Mouse (Mus musculus): ENCODE data around the gene Gabarap. TPM values are rescaled to one million over a fixed set of nuclear protein-coding genes. Genes with fewer than 3 reads are reported as not detected.
"Not testable (repeated sequence)": the region's sequence is repeated elsewhere in the genome, so short reads cannot be mapped to it uniquely, and the experiment has no call there.

Gene Gabarap
- polyA plus RNA-seq, 1 experiment from 2014 or later = 489 TPM

DNA sequence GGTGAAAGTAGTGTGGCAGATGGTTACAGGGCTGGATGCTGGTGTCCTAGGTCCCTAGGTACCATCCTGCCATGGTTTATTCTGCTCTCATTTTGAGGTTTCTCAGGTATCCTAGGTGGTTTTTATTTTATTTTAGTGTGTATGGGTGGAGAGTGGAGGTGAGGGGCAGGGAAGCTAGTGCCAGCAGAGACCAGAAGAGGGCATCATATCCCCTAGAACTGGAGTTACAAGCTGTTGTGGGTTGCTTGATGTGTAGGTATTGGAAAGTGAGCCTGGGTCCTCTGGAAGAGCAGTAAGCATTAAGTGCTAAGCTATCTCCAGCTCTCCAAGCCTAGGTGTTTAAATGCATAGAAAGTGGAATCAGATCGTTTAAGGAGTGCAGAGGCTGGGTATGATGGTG, 38.7 kb upstream of the Gabarap start:
- peaks cover 7% of the 10 kb centered on the region; the same call in 1 of the 2 replicates for H3K4me1 ChIP-seq (ENCODE audit: control insufficient read depth, insufficient read depth, low read length)
- WGBS (ENCODE audit: insufficient replicate concordance) = 47% methylated on average over 1 of the region's 1 CpGs
- no peak overlapping the region for H3K4me2 ChIP-seq

DNA sequence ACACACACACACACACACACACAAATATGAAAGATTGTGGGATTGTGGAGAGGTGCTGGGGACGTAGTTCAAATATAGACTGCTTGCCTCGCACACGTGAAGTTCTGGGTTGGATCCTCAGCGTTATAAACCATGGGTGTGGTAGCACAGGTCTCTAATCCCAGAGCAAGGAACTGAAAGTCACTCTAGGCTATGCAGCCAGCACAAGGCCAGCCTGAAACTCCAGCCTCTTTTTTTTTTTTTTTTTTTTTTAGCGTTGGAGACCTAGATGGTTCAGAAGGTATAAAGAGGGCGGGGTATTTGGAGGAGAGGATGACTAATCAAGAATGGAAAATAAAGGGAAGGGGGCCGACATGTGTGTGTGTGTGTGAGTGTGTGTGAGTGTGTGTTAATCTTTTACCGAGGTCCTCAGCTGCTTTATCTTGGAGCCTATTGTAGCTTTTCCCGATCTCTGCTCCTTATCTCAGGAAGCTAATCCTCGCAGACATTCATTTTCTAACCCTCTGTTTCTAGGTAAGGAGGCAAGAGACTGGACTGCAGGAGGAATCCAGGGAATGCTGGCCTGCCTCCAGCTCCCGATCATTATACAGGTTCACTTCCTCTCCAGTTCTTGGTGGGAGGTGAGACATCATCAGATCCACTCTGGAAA, 37.6 kb upstream of the Gabarap start:
- H3K4me1 ChIP-seq (ENCODE audit: control insufficient read depth, insufficient read depth, low read length) = peaks cover 4% of the 10 kb centered on the region; the same call in 1 of the 2 replicates
- 0 out of 2 replicates have a peak, but pooled peaks cover 3% of the 10 kb centered on the region for H3K27me3 ChIP-seq (ENCODE audit: control insufficient read depth, insufficient read depth, low read length)
- no peaks in the 10 kb centered on the region for H3K36me3 ChIP-seq (ENCODE audit: control insufficient read depth, insufficient read depth, low read length)
- H3K9ac ChIP-seq (ENCODE audit: low read depth, low read length) = no peak overlapping the region
- H3K27ac ChIP-seq (ENCODE audit: low read depth, low read length) = no peak overlapping the region
- WGBS (ENCODE audit: insufficient replicate concordance) = 40% methylated on average over 11 of the region's 11 CpGs
- no peaks in the 10 kb centered on the region for H3K9me3 ChIP-seq (replicated peaks; ENCODE audit: control insufficient read depth, low read length)
- no peak for ATAC-seq (replicated peaks; ENCODE audit: insufficient number of reproducible peaks, low FRiP score, low TSS enrichment)
- no peak overlapping the region for H3K4me3 ChIP-seq (ENCODE audit: low read depth, low read length)
- H3K4me2 ChIP-seq = no peak overlapping the region

More for the DNA sequence above, 38.7 kb upstream of the Gabarap start:
- no peak for ATAC-seq (replicated peaks; ENCODE audit: insufficient number of reproducible peaks, low FRiP score, low TSS enrichment)
- no peaks in the 10 kb centered on the region for H3K36me3 ChIP-seq (ENCODE audit: control insufficient read depth, insufficient read depth, low read length)
- no peak overlapping the region for H3K27ac ChIP-seq (ENCODE audit: low read depth, low read length)
- H3K27me3 ChIP-seq (ENCODE audit: control insufficient read depth, insufficient read depth, low read length) = no peaks in the 10 kb centered on the region
- H3K9me3 ChIP-seq (replicated peaks; ENCODE audit: control insufficient read depth, low read length) = no peaks in the 10 kb centered on the region
- no peak overlapping the region for H3K9ac ChIP-seq (ENCODE audit: low read depth, low read length)
- H3K4me3 ChIP-seq (ENCODE audit: low read depth, low read length) = no peak overlapping the region

DNA sequence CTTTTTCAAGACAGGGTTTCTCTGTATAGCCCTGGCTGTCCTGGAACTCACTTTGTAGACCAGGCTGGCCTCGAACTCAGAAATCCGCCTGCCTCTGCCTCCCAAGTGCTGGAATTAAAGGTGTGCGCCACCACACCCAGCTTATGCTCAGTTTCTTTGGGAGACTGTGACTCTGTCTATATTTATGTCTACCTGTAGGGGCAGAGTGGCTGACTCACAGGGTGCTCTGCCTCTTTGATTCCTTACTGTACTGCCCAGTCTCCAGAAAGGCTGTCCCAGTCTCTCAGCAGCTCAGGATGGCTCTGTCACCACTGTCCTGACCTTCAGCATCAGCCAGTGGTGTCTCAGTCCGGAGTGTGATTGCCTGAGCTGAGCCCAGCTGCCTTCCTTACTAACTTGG, 35.3 kb upstream of the Gabarap start:
- not testable (repeated sequence) for H3K9ac ChIP-seq (ENCODE audit: low read depth, low read length); ATAC-seq (replicated peaks; ENCODE audit: insufficient number of reproducible peaks, low FRiP score, low TSS enrichment); H3K36me3 ChIP-seq (ENCODE audit: control insufficient read depth, insufficient read depth, low read length); H3K9me3 ChIP-seq (replicated peaks; ENCODE audit: control insufficient read depth, low read length); H3K27ac ChIP-seq (ENCODE audit: low read depth, low read length); H3K4me3 ChIP-seq (ENCODE audit: low read depth, low read length); H3K4me2 ChIP-seq; H3K4me1 ChIP-seq (ENCODE audit: control insufficient read depth, insufficient read depth, low read length)
- H3K27me3 ChIP-seq (ENCODE audit: control insufficient read depth, insufficient read depth, low read length) = peaks cover 11% of the 10 kb centered on the region
- WGBS (ENCODE audit: insufficient replicate concordance) = 79% methylated on average over 4 of the region's 4 CpGs

DNA sequence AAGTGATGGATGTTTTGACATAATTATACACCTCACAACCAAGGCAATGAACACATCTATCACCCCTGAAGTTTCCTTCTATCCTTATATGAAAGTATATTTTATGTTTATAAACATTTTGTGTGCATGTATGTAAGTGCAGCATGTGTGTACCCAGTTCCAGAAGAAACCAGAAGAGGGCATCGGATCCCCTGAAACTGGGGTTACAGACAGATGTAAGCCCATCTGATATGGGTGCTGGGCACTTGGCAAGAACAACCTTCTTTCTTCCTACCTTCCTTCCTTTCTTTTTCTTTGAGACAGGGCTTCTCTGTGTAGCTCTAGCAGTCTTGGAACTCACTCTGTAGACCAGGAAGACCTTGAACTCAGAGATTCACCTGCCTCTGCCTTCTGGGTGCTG, 34.7 kb upstream of the Gabarap start:
- no peaks in the 10 kb centered on the region for H3K4me1 ChIP-seq (ENCODE audit: control insufficient read depth, insufficient read depth, low read length)
- ATAC-seq (replicated peaks; ENCODE audit: insufficient number of reproducible peaks, low FRiP score, low TSS enrichment) = no peak
- peaks cover 11% of the 10 kb centered on the region for H3K27me3 ChIP-seq (ENCODE audit: control insufficient read depth, insufficient read depth, low read length)
- H3K27ac ChIP-seq (ENCODE audit: low read depth, low read length) = no peak overlapping the region
- no peaks in the 10 kb centered on the region for H3K36me3 ChIP-seq (ENCODE audit: control insufficient read depth, insufficient read depth, low read length)
- no peaks in the 10 kb centered on the region for H3K9me3 ChIP-seq (replicated peaks; ENCODE audit: control insufficient read depth, low read length)
- no peak overlapping the region for H3K4me2 ChIP-seq
- no peak overlapping the region for H3K4me3 ChIP-seq (ENCODE audit: low read depth, low read length)
- WGBS (ENCODE audit: insufficient replicate concordance) = 64% methylated on average over 1 of the region's 1 CpGs
- no peak overlapping the region for H3K9ac ChIP-seq (ENCODE audit: low read depth, low read length)

DNA sequence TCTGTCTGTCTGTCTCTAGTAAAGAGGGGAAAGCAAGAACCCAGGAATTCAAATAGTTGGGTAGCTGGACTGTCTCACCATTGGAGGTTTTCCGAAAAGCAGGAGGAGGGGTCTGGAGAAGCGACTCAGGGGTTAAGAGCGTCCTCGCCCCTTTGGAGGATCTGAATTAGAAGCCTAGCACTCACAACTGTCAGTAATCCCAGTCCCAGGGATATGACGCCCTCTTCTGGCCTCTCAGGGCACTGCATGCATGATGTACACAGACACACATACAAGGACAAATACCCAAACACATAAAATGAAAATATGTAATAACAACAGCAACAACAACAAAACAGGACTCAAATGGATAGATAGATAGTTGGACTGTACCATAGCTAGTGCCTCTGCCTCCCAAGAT, 30.3 kb upstream of the Gabarap start:
- Histone ChIP-seq H3K4me3 (ENCODE audit: low read depth, low read length) (no peak overlapping the region), H3K9me3 (replicated peaks; ENCODE audit: control insufficient read depth, low read length) (no peaks in the 10 kb centered on the region), H3K9ac (ENCODE audit: low read depth, low read length) (no peak overlapping the region), H3K27me3 (ENCODE audit: control insufficient read depth, insufficient read depth, low read length) (peaks cover 51% of the 10 kb centered on the region), H3K36me3 (ENCODE audit: control insufficient read depth, insufficient read depth, low read length) (no peaks in the 10 kb centered on the region), H3K4me2 (no peak overlapping the region), H3K27ac (ENCODE audit: low read depth, low read length) (no peak overlapping the region), H3K4me1 (ENCODE audit: control insufficient read depth, insufficient read depth, low read length) (no peaks in the 10 kb centered on the region)
- WGBS (ENCODE audit: insufficient replicate concordance) = 24% methylated on average over 5 of the region's 5 CpGs
- ATAC-seq (replicated peaks; ENCODE audit: insufficient number of reproducible peaks, low FRiP score, low TSS enrichment) = no peak

DNA sequence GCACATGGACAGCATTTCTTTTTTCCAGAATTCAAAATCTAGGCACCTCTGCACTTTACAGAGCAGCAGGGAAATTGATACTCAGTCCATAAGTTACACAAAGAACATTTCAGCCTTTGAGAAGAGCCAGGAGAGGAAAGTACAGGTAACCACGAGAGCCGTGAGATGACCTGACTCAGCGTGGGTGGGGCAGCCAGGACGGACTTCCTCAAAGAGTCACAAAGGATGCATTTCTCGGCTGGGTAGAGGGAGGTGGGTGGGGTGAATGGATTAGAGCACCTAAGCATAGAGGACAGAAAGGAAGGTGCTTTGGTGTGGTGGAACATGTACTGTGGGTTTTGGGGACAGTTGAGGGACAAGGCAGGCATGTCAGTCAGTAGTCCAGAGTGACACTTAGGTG, 29.1 kb upstream of the Gabarap start:
- Histone ChIP-seq H3K9me3 (replicated peaks; ENCODE audit: control insufficient read depth, low read length) (no peaks in the 10 kb centered on the region), H3K4me3 (ENCODE audit: low read depth, low read length) (no peak overlapping the region), H3K4me2 (no peak overlapping the region), H3K4me1 (ENCODE audit: control insufficient read depth, insufficient read depth, low read length) (peaks cover 9% of the 10 kb centered on the region), H3K9ac (ENCODE audit: low read depth, low read length) (no peak overlapping the region), H3K27me3 (ENCODE audit: control insufficient read depth, insufficient read depth, low read length) (peaks cover 63% of the 10 kb centered on the region), H3K36me3 (ENCODE audit: control insufficient read depth, insufficient read depth, low read length) (no peaks in the 10 kb centered on the region), H3K27ac (ENCODE audit: low read depth, low read length) (no peak overlapping the region)
- WGBS (ENCODE audit: insufficient replicate concordance) = 36% methylated on average over 5 of the region's 5 CpGs
- no peak for ATAC-seq (replicated peaks; ENCODE audit: insufficient number of reproducible peaks, low FRiP score, low TSS enrichment)

DNA sequence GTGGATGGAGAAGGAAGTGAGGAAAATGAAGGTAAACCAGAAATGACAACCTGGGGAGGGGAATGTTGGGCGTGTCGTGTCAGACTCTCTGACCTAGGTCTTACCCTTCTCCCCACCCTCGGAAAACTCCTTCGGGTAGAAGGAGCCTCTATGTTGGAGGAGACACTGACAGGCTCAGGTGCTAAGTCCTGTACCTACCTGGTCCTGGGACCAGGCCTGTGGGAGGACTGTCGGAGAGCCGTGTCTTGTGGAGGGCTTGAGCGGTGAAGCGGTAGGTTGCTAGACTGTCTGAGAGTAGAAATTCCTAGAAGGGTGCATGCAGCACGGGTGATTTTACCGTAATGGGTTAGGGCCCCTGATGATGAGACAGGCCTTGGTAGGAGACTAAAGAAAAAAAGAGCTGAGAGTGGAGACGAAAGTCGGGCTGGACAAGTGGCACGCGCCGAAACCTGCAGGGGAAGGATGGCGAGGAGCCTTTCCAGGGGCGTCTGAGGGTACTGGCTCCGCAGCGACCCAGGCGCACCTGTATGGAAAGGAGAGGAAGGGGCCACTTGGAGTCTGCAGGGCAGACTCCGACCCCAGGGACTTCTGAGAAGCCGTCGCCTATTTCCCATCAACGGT, 26.2 kb upstream of the Gabarap start, which contains the start of gene Cldn7:
Gene Cldn7, plus strand, starts transcription at position 130 of the 621 bp plus-strand sequence.
- no peak within 1 kb of the TSS for H3K9ac ChIP-seq (ENCODE audit: low read depth, low read length)
- no peaks in the 10 kb centered on the region for H3K36me3 ChIP-seq (ENCODE audit: control insufficient read depth, insufficient read depth, low read length)
- peaks cover 10% of the 10 kb centered on the region for H3K4me1 ChIP-seq (ENCODE audit: control insufficient read depth, insufficient read depth, low read length)
- peaks cover 62% of the 10 kb centered on the region for H3K27me3 ChIP-seq (ENCODE audit: control insufficient read depth, insufficient read depth, low read length)
- peak within 1 kb of the TSS; percentile 33 for H3K4me3 ChIP-seq (ENCODE audit: low read depth, low read length)
- no peak for ATAC-seq (replicated peaks; ENCODE audit: insufficient number of reproducible peaks, low FRiP score, low TSS enrichment)
- H3K27ac ChIP-seq (ENCODE audit: low read depth, low read length) = no peak within 1 kb of the TSS
- H3K4me2 ChIP-seq = peak within 1 kb of the TSS; percentile 44
- H3K9me3 ChIP-seq (replicated peaks; ENCODE audit: control insufficient read depth, low read length) = no peaks in the 10 kb centered on the region
- 10% methylated on average over 24 of the region's 24 CpGs for WGBS (ENCODE audit: insufficient replicate concordance)

DNA sequence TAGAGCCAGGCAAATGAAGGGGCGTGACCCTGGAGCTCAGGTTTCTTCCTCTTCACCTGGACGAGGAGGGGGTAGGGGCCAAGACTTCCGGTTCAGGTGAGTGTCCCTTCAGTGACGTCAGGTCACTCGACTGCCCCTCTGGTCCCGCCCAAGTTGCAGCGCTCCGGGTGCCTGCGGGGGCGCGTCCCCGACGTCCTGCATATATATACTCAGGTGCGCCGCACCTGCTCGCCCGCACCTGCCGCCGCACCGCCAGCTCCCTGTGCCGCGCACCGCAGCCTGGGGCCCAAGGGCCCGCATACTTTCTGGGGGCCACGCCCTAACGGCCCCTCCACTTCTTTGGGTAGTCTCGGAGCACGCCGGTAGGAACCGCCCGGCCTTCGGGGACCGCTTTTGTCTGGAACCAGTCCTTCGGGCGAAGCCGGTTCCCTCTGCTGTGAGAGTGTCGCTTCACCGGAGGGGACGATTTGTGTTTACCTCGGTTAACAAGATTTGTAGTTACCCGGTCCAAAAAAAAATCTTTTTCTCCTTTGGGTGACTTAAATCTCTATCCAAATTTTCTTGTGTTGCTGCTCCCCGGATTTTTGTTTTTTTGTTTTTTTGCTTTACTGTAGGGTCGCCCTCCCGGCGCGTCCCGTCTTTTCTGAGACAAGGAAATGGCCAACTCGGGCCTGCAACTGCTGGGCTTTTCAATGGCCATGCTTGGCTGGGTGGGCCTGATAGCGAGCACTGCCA, 25.5 kb upstream of the Gabarap start:
- peaks cover 10% of the 10 kb centered on the region for H3K4me1 ChIP-seq (ENCODE audit: control insufficient read depth, insufficient read depth, low read length)
- peak overlapping the region; percentile 33 for H3K4me3 ChIP-seq (ENCODE audit: low read depth, low read length)
- H3K27ac ChIP-seq (ENCODE audit: low read depth, low read length) = no peak overlapping the region
- H3K4me2 ChIP-seq = peak overlapping the region; percentile 73
- H3K9ac ChIP-seq (ENCODE audit: low read depth, low read length) = no peak overlapping the region; the same call in 1 of the 2 replicates
- peaks cover 59% of the 10 kb centered on the region for H3K27me3 ChIP-seq (ENCODE audit: control insufficient read depth, insufficient read depth, low read length)
- H3K9me3 ChIP-seq (replicated peaks; ENCODE audit: control insufficient read depth, low read length) = no peaks in the 10 kb centered on the region
- peaks cover 6% of the 10 kb centered on the region for H3K36me3 ChIP-seq (ENCODE audit: control insufficient read depth, insufficient read depth, low read length)
- ATAC-seq (replicated peaks; ENCODE audit: insufficient number of reproducible peaks, low FRiP score, low TSS enrichment) = no peak
- WGBS (ENCODE audit: insufficient replicate concordance) = 3% methylated on average over 49 of the region's 49 CpGs

Data from heart, embryonic 11.5 days (tissue).